Mouse (Mus musculus): ENCODE measurements around the gene Tnr.

GRCm38 (mm10) chr1:159681252-159681651 lies 157.7 kb downstream of the Tnr start:
- no peak for TF ChIP-seq CTCF (IDR thresholded peaks at IDR 0.05; ENCODE audit: low read depth, low read length)
- no peak for TF ChIP-seq POLR2A (IDR thresholded peaks at IDR 0.05; ENCODE audit: borderline replicate concordance, low read depth, low read length)

Data from bone marrow macrophage, adult 2 months (primary cell).